Mouse (Mus musculus) olfactory bulb, adult 2 months (tissue): Measurements from ENCODE around the gene H3f3a.

Source experiments
- CTCF ChIP-seq: fragments of 200-500 bp; IDR thresholded peaks from 2 replicates; pipeline ENCODE4 v1.5.1; 2012; ENCODE audit warnings: low read depth, mild to moderate bottlenecking, low read length, moderate library complexity; ENCODE audit not compliant: insufficient read depth
- POLR2A ChIP-seq: fragments of 200-500 bp; IDR thresholded peaks from 2 replicates; pipeline ENCODE4 v1.6.1; 2012; ENCODE audit warnings: mild to moderate bottlenecking, low read depth, low read length, moderate library complexity; ENCODE audit not compliant: insufficient read depth

DNA sequence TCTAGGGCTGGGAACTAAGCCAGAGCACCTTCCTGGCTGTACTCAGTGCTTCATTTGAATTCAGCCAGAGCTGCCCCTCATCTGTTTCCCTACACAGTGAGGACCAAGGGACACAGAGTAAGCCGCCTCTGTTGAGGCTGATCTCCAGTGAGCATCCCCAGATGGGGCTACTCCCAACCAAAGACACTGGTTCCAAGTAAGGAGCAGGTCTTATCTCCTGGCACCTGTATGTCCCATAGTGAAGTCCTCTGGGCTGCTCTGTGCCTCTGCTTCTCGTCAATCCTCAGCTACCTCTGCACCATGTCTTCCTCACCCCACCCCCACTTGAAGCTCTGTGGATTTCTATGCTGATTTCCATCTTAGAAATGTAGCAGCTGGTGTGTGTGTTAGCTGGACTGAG, 4.3 kb upstream of the H3f3a start:
- TF ChIP-seq CTCF = no peak
- TF ChIP-seq POLR2A = no peak
